Mouse (Mus musculus): ENCODE measurements at regions not wholly inside any gene's neighbourhood (a gene's known extent, or its start where the extent isn't known, plus 50 kb on each side); places are given as distances from the start of the nearest gene placed in this dataset.

DNA sequence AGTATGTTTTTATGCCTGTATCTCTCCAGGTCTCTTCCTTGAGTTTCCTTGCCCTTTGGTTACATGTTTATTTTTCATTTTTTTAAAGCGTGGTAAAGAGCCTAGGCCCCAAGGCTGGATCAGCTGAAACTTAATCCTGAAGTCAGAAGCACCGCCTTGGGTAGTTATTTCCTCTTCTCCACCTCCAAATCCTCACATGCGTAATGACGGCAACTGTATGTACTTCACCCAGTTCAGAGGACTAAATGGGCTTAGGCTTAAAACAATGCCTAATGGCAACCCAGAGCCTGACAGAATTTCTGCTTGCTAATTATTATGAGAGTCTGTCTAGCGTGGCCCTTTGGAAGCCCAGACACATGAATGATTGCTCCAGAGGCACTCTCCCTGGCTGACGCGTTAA lies 316.6 kb upstream of the A1bg start:
- TF ChIP-seq POLR2A (IDR thresholded peaks at IDR 0.05; ENCODE audit: extremely low read depth, insufficient read depth, low read length) (no peak), CTCF (IDR thresholded peaks at IDR 0.05; ENCODE audit: extremely low read depth, insufficient read depth, low read length) (no peak)
